Mouse (Mus musculus): ENCODE measurements around the gene Fbxw4. TPM values are rescaled to one million over a fixed set of nuclear protein-coding genes. Genes with fewer than 3 reads are reported as not detected.

The Fbxw4 gene
- total and polyA plus RNA-seq, 3 experiments, result 9.4 to 104 (median 49.8) TPM

- TF ChIP-seq POLR2AphosphoS5 (IDR thresholded peaks at IDR 0.05; ENCODE audit: insufficient replicate concordance, low read depth, low read length) (no peak), GATA2 (IDR thresholded peaks at IDR 0.05; ENCODE audit: borderline replicate concordance, low read depth, low read length) (no peak), CTCF (IDR thresholded peaks at IDR 0.05; ENCODE audit: low read depth, low read length) (no peak), TAL1 (conservative IDR thresholded peaks at IDR 0.05; ENCODE audit: low read depth, low read length) (no peak), GATA1 (IDR thresholded peaks at IDR 0.05; ENCODE audit: borderline replicate concordance, low read length) (no peak)
- no peak for ATAC-seq (ENCODE audit: extremely low read depth, insufficient number of reproducible peaks, low FRiP score, poor library complexity, severe bottlenecking)
- Histone ChIP-seq H3K4me1 (ENCODE audit: insufficient read depth, low read depth, low read length) (peaks cover 56% of the 10 kb centered on the region), H3K4me3 (ENCODE audit: low read depth, low read length) (peak overlapping the region; percentile 72), H3K27me3 (ENCODE audit: insufficient read depth, low read length) (peaks cover 59% of the 10 kb centered on the region), H3K9me3 (replicated peaks) (no peaks in the 10 kb centered on the region), H3K36me3 (replicated peaks) (no peaks in the 10 kb centered on the region)
- DNase-seq (ENCODE audit: low spot score), result peak; percentile 57
These were observed 118.6 kb downstream of the Fbxw4 start for GRCm38 (mm10) chr19:45541409-45542041.

- Histone ChIP-seq H3K36me3 (replicated peaks) (no peaks in the 10 kb centered on the region), H3K4me1 (ENCODE audit: insufficient read depth, low read depth, low read length) (peaks cover 56% of the 10 kb centered on the region), H3K9me3 (replicated peaks) (no peaks in the 10 kb centered on the region), H3K4me3 (ENCODE audit: low read depth, low read length) (peak overlapping the region; percentile 72; the same call in 1 of the 2 replicates), H3K27me3 (ENCODE audit: insufficient read depth, low read length) (peaks cover 58% of the 10 kb centered on the region)
- TF ChIP-seq POLR2AphosphoS5 (IDR thresholded peaks at IDR 0.05; ENCODE audit: insufficient replicate concordance, low read depth, low read length) (no peak), CTCF (IDR thresholded peaks at IDR 0.05; ENCODE audit: low read depth, low read length) (no peak), TAL1 (conservative IDR thresholded peaks at IDR 0.05; ENCODE audit: low read depth, low read length) (no peak), GATA2 (IDR thresholded peaks at IDR 0.05; ENCODE audit: borderline replicate concordance, low read depth, low read length) (no peak), GATA1 (IDR thresholded peaks at IDR 0.05; ENCODE audit: borderline replicate concordance, low read length) (no peak)
- DNase-seq (ENCODE audit: low spot score), result no peak
- no peak for ATAC-seq (ENCODE audit: extremely low read depth, insufficient number of reproducible peaks, low FRiP score, poor library complexity, severe bottlenecking)
These were observed 119.3 kb downstream of the Fbxw4 start for GRCm38 (mm10) chr19:45540657-45541408.

- Histone ChIP-seq H3K27me3 (ENCODE audit: insufficient read depth, low read length) (peaks cover 68% of the 10 kb centered on the region), H3K9me3 (replicated peaks) (no peaks in the 10 kb centered on the region), H3K4me1 (ENCODE audit: insufficient read depth, low read depth, low read length) (peaks cover 42% of the 10 kb centered on the region), H3K36me3 (replicated peaks) (no peaks in the 10 kb centered on the region), H3K4me3 (ENCODE audit: low read depth, low read length) (no peak overlapping the region)
- peak; percentile 52 for DNase-seq (ENCODE audit: low spot score)
- no peak for ATAC-seq (ENCODE audit: extremely low read depth, insufficient number of reproducible peaks, low FRiP score, poor library complexity, severe bottlenecking)
- TF ChIP-seq CTCF (IDR thresholded peaks at IDR 0.05; ENCODE audit: low read depth, low read length) (peak; percentile 58), POLR2AphosphoS5 (IDR thresholded peaks at IDR 0.05; ENCODE audit: insufficient replicate concordance, low read depth, low read length) (no peak)
These were observed 122.6 kb downstream of the Fbxw4 start for GRCm38 (mm10) chr19:45537505-45537904.

GRCm38 (mm10) chr19:45535929-45536328 is 124.2 kb downstream of the Fbxw4 start:
- TF ChIP-seq CTCF (IDR thresholded peaks at IDR 0.05; ENCODE audit: low read depth, low read length), result no peak
- no peak for TF ChIP-seq TAL1 (conservative IDR thresholded peaks at IDR 0.05; ENCODE audit: low read depth, low read length)
- TF ChIP-seq GATA2 (IDR thresholded peaks at IDR 0.05; ENCODE audit: borderline replicate concordance, low read depth, low read length), result no peak
- no peak for TF ChIP-seq GATA1 (IDR thresholded peaks at IDR 0.05; ENCODE audit: borderline replicate concordance, low read length)
- no peak for TF ChIP-seq POLR2AphosphoS5 (IDR thresholded peaks at IDR 0.05; ENCODE audit: insufficient replicate concordance, low read depth, low read length)
- H3K36me3 ChIP-seq (replicated peaks), result peaks cover 2% of the 10 kb centered on the region
- H3K4me3 ChIP-seq (ENCODE audit: low read depth, low read length), result no peak overlapping the region
- no peaks in the 10 kb centered on the region for H3K9me3 ChIP-seq (replicated peaks)
- no peak for DNase-seq (ENCODE audit: low spot score)
- ATAC-seq (ENCODE audit: extremely low read depth, insufficient number of reproducible peaks, low FRiP score, poor library complexity, severe bottlenecking), result no peak
- peaks cover 28% of the 10 kb centered on the region for H3K4me1 ChIP-seq (ENCODE audit: insufficient read depth, low read depth, low read length)
- H3K27me3 ChIP-seq (ENCODE audit: insufficient read depth, low read length), result peaks cover 53% of the 10 kb centered on the region

GRCm38 (mm10) chr19:45535214-45535735 is 124.8 kb downstream of the Fbxw4 start:
- DNase-seq (ENCODE audit: low spot score) (no peak), ATAC-seq (ENCODE audit: extremely low read depth, insufficient number of reproducible peaks, low FRiP score, poor library complexity, severe bottlenecking) (no peak)
- Histone ChIP-seq H3K4me1 (ENCODE audit: insufficient read depth, low read depth, low read length) (peaks cover 25% of the 10 kb centered on the region), H3K4me3 (ENCODE audit: low read depth, low read length) (no peak overlapping the region), H3K27me3 (ENCODE audit: insufficient read depth, low read length) (peaks cover 49% of the 10 kb centered on the region), H3K36me3 (replicated peaks) (peaks cover 8% of the 10 kb centered on the region), H3K9me3 (replicated peaks) (no peaks in the 10 kb centered on the region)
- TF ChIP-seq POLR2AphosphoS5 (IDR thresholded peaks at IDR 0.05; ENCODE audit: insufficient replicate concordance, low read depth, low read length) (no peak), CTCF (IDR thresholded peaks at IDR 0.05; ENCODE audit: low read depth, low read length) (no peak), GATA1 (IDR thresholded peaks at IDR 0.05; ENCODE audit: borderline replicate concordance, low read length) (no peak), TAL1 (conservative IDR thresholded peaks at IDR 0.05; ENCODE audit: low read depth, low read length) (no peak), GATA2 (IDR thresholded peaks at IDR 0.05; ENCODE audit: borderline replicate concordance, low read depth, low read length) (no peak)

GRCm38 (mm10) chr19:45533617-45534016 is 126.5 kb downstream of the Fbxw4 start:
- TF ChIP-seq TAL1 (conservative IDR thresholded peaks at IDR 0.05; ENCODE audit: low read depth, low read length) (no peak), CTCF (IDR thresholded peaks at IDR 0.05; ENCODE audit: low read depth, low read length) (no peak), GATA2 (IDR thresholded peaks at IDR 0.05; ENCODE audit: borderline replicate concordance, low read depth, low read length) (no peak), POLR2AphosphoS5 (IDR thresholded peaks at IDR 0.05; ENCODE audit: insufficient replicate concordance, low read depth, low read length) (no peak), GATA1 (IDR thresholded peaks at IDR 0.05; ENCODE audit: borderline replicate concordance, low read length) (no peak)
- ATAC-seq (ENCODE audit: extremely low read depth, insufficient number of reproducible peaks, low FRiP score, poor library complexity, severe bottlenecking) (no peak), DNase-seq (ENCODE audit: low spot score) (no peak)
- Histone ChIP-seq H3K27me3 (ENCODE audit: insufficient read depth, low read length) (peaks cover 43% of the 10 kb centered on the region), H3K36me3 (replicated peaks) (peaks cover 25% of the 10 kb centered on the region), H3K4me1 (ENCODE audit: insufficient read depth, low read depth, low read length) (peaks cover 34% of the 10 kb centered on the region), H3K9me3 (replicated peaks) (no peaks in the 10 kb centered on the region), H3K4me3 (ENCODE audit: low read depth, low read length) (no peak overlapping the region)
